Mouse (Mus musculus) stomach, postnatal 0 days (tissue): Measurements from ENCODE around the gene Pacs2. TPM values are rescaled to one million over a fixed set of nuclear protein-coding genes. Genes with fewer than 3 reads are reported as not detected.

Experiments used
- ATAC-seq: fragments of 200-750 bp; cut with Nextera tagmentation; 2 replicates; pipeline ENCODE4 v1.8.0; 2017; ENCODE audit not compliant: low FRiP score, low TSS enrichment
- DNase-seq: peaks from one replicate; pipeline ENCODE4 v3.0.0-alpha.2; 2016; ENCODE audit warnings: low spot score
- H3K27ac ChIP-seq: fragments of 300-500 bp; sonication (generic); replicated peaks from 2 replicates; pipeline ENCODE4 v1.5.1; 2014; ENCODE audit warnings: mild to moderate bottlenecking, control low read depth
- H3K27me3 ChIP-seq: fragments of 300-500 bp; sonication (generic); 2 replicates; pipeline ENCODE4 v1.6.1; 2014; ENCODE audit warnings: low read length; ENCODE audit not compliant: control insufficient read depth, insufficient read depth
- H3K36me3 ChIP-seq: fragments of 300-500 bp; sonication (generic); 2 replicates; pipeline ENCODE4 v1.6.1; 2014; ENCODE audit warnings: low read length, mixed read lengths; ENCODE audit not compliant: control insufficient read depth, insufficient read depth
- H3K4me1 ChIP-seq: fragments of 300-500 bp; sonication (generic); replicated peaks from 2 replicates; pipeline ENCODE4 v1.6.1; 2014; ENCODE audit warnings: antibody characterized with exemption; ENCODE audit not compliant: control insufficient read depth, insufficient read depth
- H3K4me2 ChIP-seq: fragments of 300-500 bp; sonication (generic); replicated peaks from 2 replicates; pipeline ENCODE4 v1.6.1; 2014; ENCODE audit warnings: low read depth, mild to moderate bottlenecking, control low read depth, moderate library complexity
- H3K4me3 ChIP-seq: fragments of 300-500 bp; sonication (generic); 2 replicates; pipeline ENCODE4 v1.5.1; 2014; ENCODE audit warnings: low read depth, low read length, control low read depth
- H3K9ac ChIP-seq: fragments of 300-500 bp; sonication (generic); 2 replicates; pipeline ENCODE4 v1.6.1; 2014; ENCODE audit warnings: mild to moderate bottlenecking, low read length, control low read depth, mixed read lengths
- H3K9me3 ChIP-seq: fragments of 300-500 bp; sonication (generic); 2 replicates; pipeline ENCODE4 v1.6.1; 2016; ENCODE audit warnings: low read length; ENCODE audit not compliant: control insufficient read depth
- CTCF ChIP-seq: IDR thresholded peaks from 2 replicates; pipeline ENCODE4 v1.5.1; 2016; ENCODE audit warnings: antibody characterized with exemption, low read depth, mild to moderate bottlenecking, moderate library complexity
- EP300 ChIP-seq: optimal IDR thresholded peaks from 2 replicates; pipeline ENCODE3; 2016; ENCODE audit warnings: antibody characterized with exemption
- WGBS: fragments of 180-500 bp; shearing (Covaris S2); extraction: QIAGEN DNeasy Blood & Tissue Kit; methylation state at CpG from one replicate; pipeline ENCODE4 v1.1.7; 2014; 5-methylcytosine and 5-hydroxymethylcytosine counted together
- polyA plus RNA-seq: library from polyadenylated mRNA; unstranded; fragments of >200 nt; fragmentation: Nextera tagmentation; extraction: Ambion mirVana; gene quantifications from 2 replicates; pipeline ENCODE4 v1.2.1, GENCODE M21; 2015

The Pacs2 gene
- polyA plus RNA-seq, 1 experiment from 2014 or later: 4.1 TPM

DNA sequence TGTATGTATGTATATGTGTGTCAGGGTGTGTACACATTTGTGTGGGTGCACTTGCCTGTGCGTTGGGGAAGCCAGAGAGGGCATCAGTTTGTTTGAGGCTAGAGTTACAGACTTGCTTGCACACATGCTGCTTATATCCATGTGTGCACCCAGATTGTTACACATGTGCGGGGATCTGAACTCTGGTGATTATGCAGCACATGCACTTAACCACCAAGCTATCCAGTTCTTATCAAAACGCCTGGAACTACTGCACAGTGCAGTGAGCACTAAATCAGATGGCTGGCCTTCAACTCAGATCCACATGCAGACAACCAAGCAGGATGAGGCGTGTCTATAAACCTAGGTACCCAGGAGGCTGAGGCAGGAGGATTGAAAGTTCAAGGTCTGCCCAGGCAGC, 22.7 kb downstream of the Pacs2 start:
- ATAC-seq (no peak), DNase-seq (no peak)
- no peaks in the 10 kb centered on the region for H3K36me3 ChIP-seq
- H3K4me1 ChIP-seq: no peaks in the 10 kb centered on the region
- TF ChIP-seq EP300: no peak
- no peak for TF ChIP-seq CTCF
- no peak overlapping the region for H3K4me3 ChIP-seq
- no peak overlapping the region for H3K4me2 ChIP-seq
- no peak overlapping the region for H3K9ac ChIP-seq
- no peaks in the 10 kb centered on the region for H3K27me3 ChIP-seq
- H3K9me3 ChIP-seq: no peaks in the 10 kb centered on the region
- H3K27ac ChIP-seq: no peak overlapping the region
- WGBS: 83% methylated on average over 4 of the region's 4 CpGs

DNA sequence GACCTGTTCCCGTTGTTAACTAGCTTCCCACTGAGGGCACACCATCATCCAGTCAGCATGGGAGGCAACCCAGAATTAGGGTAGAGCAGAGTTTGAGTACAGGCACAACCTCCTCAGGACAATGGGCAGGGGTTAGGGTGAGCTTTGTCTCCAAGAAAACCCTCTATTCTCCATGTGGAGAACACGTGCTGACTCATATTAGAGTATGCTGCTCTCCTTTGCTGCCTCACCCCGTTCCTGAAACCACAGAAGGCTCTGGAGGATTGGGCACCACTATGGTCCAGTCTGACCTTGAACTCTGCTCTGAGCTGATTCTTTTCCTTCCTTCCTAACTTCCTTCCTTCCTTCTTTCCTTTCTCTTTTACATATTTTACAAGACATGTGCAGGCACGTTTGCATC, 24.1 kb downstream of the Pacs2 start:
- 86% methylated on average over 4 of the region's 4 CpGs for WGBS
- H3K36me3 ChIP-seq: no peaks in the 10 kb centered on the region

DNA sequence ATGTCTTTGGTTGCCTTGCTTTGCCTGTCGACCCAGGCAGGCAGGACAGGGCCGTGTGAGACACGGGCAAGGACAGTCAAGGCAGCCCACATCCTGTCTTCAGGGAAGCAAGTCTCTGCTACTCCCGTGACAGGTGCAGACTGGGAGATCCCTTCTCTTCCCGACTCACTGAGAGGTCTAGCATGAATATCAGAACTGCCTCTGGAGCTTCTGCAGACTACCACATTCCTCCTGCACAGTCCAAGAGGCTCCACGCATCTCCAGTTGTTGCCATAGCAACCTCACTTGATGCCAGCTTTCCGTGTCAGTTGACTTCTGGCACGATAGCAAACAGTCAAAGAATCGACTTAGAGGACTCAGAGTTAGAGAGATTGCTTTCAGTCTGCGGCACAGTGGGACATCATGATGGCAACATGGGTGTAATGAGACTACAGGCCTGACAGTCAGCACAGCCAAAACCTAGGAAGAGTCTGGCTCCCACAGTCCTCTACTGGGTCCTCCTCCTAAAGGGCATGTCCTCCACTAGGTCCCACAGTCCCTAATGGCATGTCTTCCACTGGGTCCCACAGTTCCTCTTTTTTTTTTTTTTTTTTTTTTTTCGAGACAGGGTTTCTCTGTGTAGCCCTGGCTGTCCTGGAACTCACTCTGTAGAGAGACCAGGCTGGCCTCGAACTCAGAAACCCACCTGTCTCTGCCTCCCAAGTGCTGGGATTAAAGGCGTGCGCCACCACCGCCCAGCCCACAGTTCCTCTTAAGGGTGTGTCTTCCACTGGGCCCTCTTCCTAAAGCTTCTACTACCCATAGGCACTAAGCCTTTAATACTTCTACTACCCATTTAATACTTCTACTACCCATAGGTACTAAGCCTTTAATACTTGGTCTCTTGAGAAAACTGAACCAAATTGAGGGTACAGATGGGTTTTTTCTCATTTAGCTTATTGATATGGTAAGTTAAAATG, 27.5 kb downstream of the Pacs2 start:
- no peak for ATAC-seq
- DNase-seq: no peak
- Histone ChIP-seq H3K4me1 (no peaks in the 10 kb centered on the region), H3K9ac (no peak overlapping the region), H3K4me2 (no peak overlapping the region), H3K27me3 (no peaks in the 10 kb centered on the region), H3K36me3 (no peaks in the 10 kb centered on the region), H3K9me3 (no peaks in the 10 kb centered on the region), H3K4me3 (no peak overlapping the region), H3K27ac (0 out of 2 replicates have a peak overlapping the region, but pooled peaks have one; percentile 13)
- WGBS: 62% methylated on average over 14 of the region's 15 CpGs
- TF ChIP-seq EP300 (no peak), CTCF (no peak)

More for the DNA sequence above, 24.1 kb downstream of the Pacs2 start:
- no peak for ATAC-seq
- Histone ChIP-seq H3K4me2 (no peak overlapping the region), H3K27ac (no peak overlapping the region), H3K4me3 (no peak overlapping the region), H3K4me1 (no peaks in the 10 kb centered on the region), H3K9me3 (no peaks in the 10 kb centered on the region), H3K27me3 (no peaks in the 10 kb centered on the region), H3K9ac (no peak overlapping the region)
- DNase-seq: no peak
- no peak for TF ChIP-seq EP300
- no peak for TF ChIP-seq CTCF

DNA sequence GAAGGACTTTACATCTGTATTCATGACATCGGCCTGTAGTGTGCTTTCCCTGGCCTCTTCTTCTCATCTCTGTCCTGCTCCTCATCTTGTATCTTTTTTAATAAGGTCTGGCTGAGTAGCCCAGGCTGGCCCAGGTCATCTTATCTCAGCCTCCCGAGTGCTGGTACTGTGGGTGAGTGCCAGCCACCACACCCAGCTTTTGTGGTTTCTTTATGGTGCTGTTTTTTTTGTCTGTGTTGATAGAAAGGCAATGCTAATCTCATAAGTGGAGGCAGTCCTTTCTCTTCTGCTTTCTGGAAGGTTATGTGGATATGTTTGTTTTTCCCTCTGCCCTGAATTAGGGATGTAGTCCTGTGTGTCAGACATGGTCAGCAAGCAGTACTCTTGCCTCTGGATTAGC, 28.2 kb downstream of the Pacs2 start:
- 63% methylated on average over 2 of the region's 2 CpGs for WGBS
- H3K9ac ChIP-seq: no peak overlapping the region
- no peaks in the 10 kb centered on the region for H3K27me3 ChIP-seq
- H3K4me3 ChIP-seq: no peak overlapping the region
- TF ChIP-seq CTCF (no peak), EP300 (no peak)
- no peak overlapping the region for H3K4me2 ChIP-seq
- DNase-seq (no peak), ATAC-seq (no peak)
- H3K36me3 ChIP-seq: peaks cover 5% of the 10 kb centered on the region; the same call in 1 of the 2 replicates
- no peak overlapping the region for H3K27ac ChIP-seq
- no peaks in the 10 kb centered on the region for H3K9me3 ChIP-seq
- no peaks in the 10 kb centered on the region for H3K4me1 ChIP-seq

DNA sequence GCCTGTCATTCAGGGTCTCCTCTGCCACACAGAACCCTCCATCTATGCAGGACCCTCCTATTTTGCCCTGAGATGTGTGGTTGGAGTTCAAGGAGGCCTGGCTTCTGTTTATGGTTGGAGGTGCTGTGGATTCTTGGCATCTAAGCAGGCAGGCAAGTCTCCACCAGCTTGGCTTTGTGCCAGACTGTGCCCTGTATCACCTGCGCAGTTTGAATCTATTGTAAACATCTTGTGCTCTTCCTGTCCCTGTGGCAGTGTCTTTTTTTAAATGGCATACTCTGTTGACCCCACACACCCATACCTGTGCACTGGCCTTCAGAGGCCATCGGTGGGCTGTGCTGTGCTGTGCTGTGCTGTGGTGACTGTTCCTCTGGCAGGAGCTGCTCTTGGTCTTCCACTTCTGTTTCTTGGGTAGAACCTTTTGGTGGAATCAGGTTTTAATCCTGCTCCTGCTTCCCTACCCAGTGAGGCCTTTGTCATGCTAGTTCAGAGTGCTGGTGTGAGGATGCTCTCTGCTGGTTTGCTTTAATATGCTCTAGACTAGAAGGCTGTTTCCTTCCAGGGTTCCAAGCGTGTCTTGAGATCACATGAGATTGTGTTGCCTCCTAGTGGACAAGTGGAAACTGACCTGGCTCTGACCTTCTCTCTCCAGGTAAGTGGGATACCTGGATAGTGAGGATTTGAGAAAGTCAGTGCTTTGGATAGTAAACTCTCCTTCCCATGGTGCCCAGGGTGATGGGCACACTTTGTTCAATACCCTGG, 30.8 kb downstream of the Pacs2 start:
- ATAC-seq (peak; percentile 30; the same call in 1 of the 2 replicates), DNase-seq (peak; percentile 29)
- Histone ChIP-seq H3K4me1 (no peaks in the 10 kb centered on the region), H3K9ac (no peak overlapping the region), H3K4me3 (no peak overlapping the region), H3K4me2 (no peak overlapping the region), H3K9me3 (no peaks in the 10 kb centered on the region), H3K27ac (no peak overlapping the region), H3K36me3 (peaks cover 5% of the 10 kb centered on the region; the same call in 1 of the 2 replicates), H3K27me3 (no peaks in the 10 kb centered on the region)
- TF ChIP-seq CTCF (peak; percentile 76), EP300 (no peak)
- 69% methylated on average over 3 of the region's 3 CpGs for WGBS
